Mouse (Mus musculus): Measurements from ENCODE around the gene Ccng1. TPM values are rescaled to one million over a fixed set of nuclear protein-coding genes. Genes with fewer than 3 reads are reported as not detected.

The Ccng1 gene
- polyA plus RNA-seq (2017; shearing (Covaris generic)), result 64.6 TPM

GRCm38 (mm10) chr11:40755109-40755627, at the start of gene Ccng1:
Ccng1 (minus strand) TSS chr11:40755311.

GRCm38 (mm10) chr11:40733339-40734174, 21.6 kb downstream of the Ccng1 start, which contains the start of the genes Hmmr and Nudcd2:
Hmmr (minus strand) TSS chr11:40733422.
Nudcd2 (plus strand) TSS chr11:40733667.

Other genes starting within 250 kb of the Ccng1 start
- 171 TPM for gene Mat2b, start 60.1 kb downstream of the Ccng1 start, polyA plus RNA-seq (2017; shearing (Covaris generic))
- gene Hmmr, start 21.9 kb downstream of the Ccng1 start, polyA plus RNA-seq (2017; shearing (Covaris generic)), result 0.39 TPM
- 24.4 TPM for gene Nudcd2, start 21.6 kb downstream of the Ccng1 start, polyA plus RNA-seq (2017; shearing (Covaris generic))